Mouse (Mus musculus): ENCODE measurements at regions not wholly inside any gene's neighbourhood (a gene's known extent, or its start where the extent isn't known, plus 50 kb on each side); places are given as distances from the start of the nearest gene placed in this dataset.

GRCm38 (mm10) chr10:99902280-99903231 is 112.9 kb upstream of the Kitl start:
- no peak for DNase-seq (ENCODE audit: low spot score)

DNA sequence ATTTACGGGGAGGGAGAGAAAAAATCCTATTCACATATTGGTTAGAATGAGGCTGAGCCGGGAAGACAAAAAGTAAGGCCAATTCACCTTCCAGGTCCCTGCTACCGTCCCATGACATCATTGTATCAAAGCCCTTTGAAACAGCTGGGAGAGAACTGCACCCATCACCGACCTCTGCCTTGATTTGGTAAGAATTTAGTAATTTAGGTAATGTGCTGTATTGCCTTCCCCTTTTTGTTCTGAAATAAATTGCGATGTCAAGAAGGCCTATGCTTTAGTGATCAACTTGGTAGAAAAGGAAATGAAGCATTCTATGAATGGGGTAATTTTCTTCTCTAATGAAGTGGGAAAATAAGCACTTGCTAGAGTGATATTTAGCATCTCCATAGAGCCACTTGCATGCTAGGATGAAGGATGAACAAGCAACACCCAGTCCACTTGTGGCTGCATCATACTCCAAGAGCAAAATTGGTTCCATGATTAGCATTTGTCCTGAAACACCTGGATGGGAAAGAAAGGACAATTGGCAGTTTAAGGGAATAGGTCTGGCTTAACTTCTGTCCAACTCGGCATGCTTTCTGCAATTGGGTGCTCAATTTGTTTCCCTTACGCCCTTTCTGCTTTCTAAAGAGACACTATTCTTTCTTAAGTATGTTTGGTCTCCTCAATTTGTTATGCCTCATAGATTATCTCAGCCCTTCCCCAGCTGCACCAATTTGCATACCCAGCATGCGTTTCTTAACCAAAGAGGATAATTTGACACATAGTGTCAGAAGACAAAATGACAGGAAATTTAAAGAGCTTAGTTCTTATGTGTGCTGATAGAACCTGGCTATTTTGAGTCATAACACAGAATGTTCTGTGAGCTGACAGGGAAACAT is 114.2 kb upstream of the Kitl start:
- DNase-seq (ENCODE audit: low spot score) = no peak

DNA sequence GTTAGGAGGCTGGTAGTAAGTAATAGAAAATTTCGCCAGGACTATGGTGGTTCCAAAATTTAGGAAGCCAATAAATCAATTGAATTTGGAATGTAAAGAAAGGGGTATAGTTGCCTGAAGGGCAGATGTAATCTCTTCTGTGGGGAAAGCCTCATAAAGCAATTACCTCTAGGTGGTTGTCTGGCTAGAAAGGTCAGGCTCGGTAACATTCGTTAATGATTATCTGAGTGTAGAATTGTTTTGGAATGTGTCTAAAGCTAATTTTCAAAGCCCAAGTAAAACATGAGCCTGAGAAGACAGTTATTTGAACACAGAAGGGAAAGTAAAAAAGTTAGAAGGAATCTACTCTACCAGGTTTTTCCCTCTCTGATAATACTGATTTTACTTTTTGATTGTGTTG is 121.4 kb upstream of the Kitl start:
- DNase-seq (ENCODE audit: low spot score) = no peak

GRCm38 (mm10) chr10:99891899-99892298 is 123.5 kb upstream of the Kitl start:
- no peak for DNase-seq (ENCODE audit: low spot score)

- peak; percentile 1 for DNase-seq (ENCODE audit: low spot score)
Measured at GRCm38 (mm10) chr10:99881901-99882300, 122.4 kb upstream of the Csl start.

DNA sequence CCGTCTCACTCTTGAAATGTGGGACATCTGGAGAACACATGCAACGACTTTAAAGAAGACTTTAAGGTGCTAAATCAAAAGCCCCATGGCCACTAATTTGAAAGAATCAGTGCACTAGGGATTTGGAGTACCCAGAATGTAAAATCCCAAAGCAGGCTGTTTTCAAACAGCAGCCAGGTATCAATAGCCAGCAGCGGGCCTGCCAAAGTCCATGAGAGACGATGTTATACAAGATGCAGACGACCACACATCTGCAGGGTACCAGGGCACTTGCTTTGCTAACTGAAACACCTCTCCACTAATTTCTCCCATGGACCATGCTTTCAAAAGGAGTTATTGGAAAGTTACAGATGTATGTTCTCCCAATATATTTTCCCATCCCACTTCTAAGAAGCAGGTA is 119.9 kb upstream of the Csl start:
- no peak for DNase-seq (ENCODE audit: low spot score)

DNA sequence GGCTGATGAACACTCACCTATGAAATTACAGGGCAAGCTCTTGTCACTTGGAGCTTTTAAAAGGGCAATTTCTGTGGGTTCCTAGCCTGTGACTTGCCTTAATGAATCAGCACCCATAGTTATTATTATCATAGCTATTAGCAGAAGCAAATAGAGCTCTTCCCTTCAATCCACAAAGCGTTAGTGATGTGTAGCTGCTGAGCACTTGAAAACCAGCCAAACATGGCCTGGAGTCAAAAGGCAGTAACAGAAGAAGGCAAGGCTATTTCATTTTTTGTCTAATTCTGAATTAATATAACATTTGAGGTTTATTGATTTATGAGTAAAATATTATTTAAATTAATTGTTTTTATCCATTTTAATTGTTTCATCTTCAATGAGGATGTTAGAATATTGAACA is 105.3 kb upstream of the Csl start:
- DNase-seq (ENCODE audit: low spot score) = no peak

DNA sequence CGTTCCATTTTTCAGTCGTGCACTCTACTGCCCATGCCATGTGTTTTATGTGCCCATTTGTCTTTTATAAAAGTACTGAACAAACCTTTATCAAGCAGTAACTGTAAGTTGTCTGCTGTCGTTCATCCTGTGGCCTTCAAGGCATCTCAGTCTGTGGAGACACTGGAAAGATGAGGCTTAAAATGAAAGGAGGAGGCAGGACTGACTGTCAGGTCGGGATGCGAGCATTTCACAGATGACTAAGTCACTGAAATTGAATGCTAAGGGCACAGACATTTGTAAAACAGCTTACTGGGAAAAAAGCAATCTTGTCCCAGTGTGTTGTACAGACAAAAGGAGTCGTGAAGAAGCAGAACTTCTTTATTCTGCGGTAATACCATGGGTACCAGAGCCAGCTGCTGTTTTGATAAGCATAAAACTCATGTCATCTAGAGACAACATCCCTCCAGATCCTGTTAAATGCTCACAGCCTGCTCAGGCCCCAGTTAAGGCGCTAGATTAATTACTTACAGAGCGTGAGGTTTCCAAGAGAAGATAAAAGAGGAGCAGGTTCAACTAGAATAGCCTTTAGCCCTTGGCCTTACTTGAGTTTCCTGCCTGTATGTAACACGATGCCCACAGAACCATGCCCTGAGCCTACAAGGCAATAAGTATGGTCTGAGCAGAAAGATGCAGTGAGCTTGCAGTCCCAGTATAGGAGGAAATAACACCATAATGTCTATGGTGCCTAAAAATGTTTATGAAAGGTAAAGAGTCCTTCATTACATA is 101.0 kb upstream of the Csl start:
- DNase-seq (ENCODE audit: low spot score) = no peak

DNA sequence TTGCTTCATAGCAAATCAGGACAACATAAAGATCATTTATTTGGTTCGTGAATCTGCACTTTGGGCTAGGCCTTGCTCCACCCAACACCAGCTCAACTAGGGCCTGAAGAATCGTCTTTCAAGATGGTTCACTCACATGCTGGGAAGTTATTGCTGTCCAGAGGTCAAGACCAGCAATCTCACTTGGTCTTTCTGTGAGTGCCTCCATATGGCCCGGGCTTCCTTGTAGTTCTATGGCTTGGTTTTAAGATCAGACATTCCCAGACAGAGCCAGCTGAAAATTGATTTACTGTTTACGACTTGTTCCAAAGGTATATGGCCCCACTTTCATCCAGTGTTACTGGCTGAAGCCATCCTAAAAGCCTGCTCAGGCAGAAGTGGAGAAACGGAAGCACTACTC is 84.7 kb upstream of the Csl start:
- DNase-seq (ENCODE audit: low spot score) = no peak

- DNase-seq (ENCODE audit: low spot score) = no peak
Measured at GRCm38 (mm10) chr10:99841167-99841843, 81.8 kb upstream of the Csl start.

DNA sequence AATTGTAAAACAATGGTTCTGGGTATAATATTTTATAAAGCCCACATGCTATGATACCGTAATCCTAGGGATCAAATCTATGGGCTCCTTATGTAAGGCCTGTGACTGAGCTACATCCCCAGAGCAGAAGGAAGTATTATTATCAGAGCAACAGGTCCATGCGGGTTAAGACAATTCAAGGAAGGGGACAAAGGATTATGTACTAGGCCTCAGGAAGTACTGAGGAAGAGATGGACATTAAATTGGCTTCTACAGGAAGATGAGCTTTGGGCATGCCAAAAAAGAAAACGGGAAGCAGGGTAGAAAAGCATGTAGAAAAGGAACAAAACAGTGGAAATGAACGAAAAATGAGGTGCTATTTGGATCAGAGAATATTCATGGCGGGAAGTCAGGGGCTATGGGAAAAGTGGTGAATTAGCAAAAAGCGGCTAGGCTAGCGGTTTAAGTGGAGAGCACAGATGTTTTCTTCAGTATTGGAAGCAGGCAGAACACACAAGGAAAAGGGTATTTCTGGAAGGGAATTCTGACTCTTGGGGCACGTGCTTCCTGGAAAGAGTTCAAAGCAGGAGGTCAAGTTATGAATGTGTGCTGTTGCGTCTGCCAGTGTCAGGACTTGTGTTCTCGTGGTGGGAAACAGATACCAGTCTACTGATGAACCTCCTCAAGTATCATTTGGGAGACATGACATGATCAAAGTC is 80.9 kb upstream of the Csl start:
- DNase-seq (ENCODE audit: low spot score) = no peak

- no peak for DNase-seq (ENCODE audit: low spot score)
Measured at GRCm38 (mm10) chr10:99836835-99837412, 77.5 kb upstream of the Csl start.

- DNase-seq (ENCODE audit: low spot score) = no peak
Measured at GRCm38 (mm10) chr10:99834905-99835633, 75.6 kb upstream of the Csl start.

GRCm38 (mm10) chr10:99829974-99830373 is 70.5 kb upstream of the Csl start:
- DNase-seq (ENCODE audit: low spot score) = no peak

GRCm38 (mm10) chr10:99827476-99827875 is 68.0 kb upstream of the Csl start:
- no peak for DNase-seq (ENCODE audit: low spot score)

GRCm38 (mm10) chr10:99825881-99826280 is 66.4 kb upstream of the Csl start:
- no peak for DNase-seq (ENCODE audit: low spot score)

GRCm38 (mm10) chr10:99812069-99812650 is 52.7 kb upstream of the Csl start:
- DNase-seq (ENCODE audit: low spot score) = no peak

GRCm38 (mm10) chr10:99811430-99811829 is 52.0 kb upstream of the Csl start:
- DNase-seq (ENCODE audit: low spot score) = no peak

All from left cerebral cortex, adult 11 months (tissue).